In the genomic region with DNA sequence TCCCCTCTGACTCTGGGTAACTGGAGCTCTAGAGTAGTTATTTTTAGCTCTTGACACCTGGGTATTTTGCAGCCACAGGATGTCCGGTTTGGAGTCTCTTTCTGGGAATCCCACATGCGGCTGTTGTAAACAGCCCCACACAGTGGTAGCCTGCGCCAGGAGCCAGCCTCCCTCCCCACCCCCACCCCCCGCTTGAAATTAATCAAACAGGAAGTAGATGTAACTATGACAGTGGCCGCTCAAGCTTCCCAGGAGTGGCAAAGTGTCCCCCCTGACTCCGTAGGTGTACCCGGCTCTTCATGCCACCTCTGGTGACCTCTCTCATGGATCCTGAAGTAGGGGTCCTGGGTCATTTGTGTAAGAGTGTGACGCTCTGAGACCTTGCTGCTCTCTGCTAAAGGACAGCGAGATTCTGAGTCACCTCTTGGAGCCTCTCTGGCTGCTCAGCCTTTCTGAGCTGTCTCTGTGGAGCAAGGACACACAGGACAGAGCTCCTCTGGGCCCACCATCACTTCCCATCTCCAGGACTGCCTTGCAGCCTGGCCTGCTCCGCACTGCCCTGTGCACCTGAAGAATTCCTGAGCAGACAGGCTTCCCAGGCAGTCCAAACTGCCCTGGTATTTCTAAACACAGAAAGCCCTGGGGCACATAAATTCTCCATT, we compare ENCODE assay signal across 7 mouse cellular contexts. TPM values are rescaled to one million over a fixed set of nuclear protein-coding genes. Genes with fewer than 3 reads are reported as not detected.
A peak's percentile ranks its signal among the peaks of the same experiment; 100 is the strongest.
DNase-seq lines count a peak whose midpoint lies in the region; ATAC-seq lines count a peak whose summit lies in the region.

No protein-coding gene starts in this region.

- H3K27me3 ChIP-seq in embryonic facial prominence, embryonic 14.5 days (replicated peaks; ENCODE audit: control insufficient read depth, insufficient read depth, low read length), result no peaks in the 10 kb centered on the region
- H3K27me3 ChIP-seq in kidney, embryonic 15.5 days, result no peaks in the 10 kb centered on the region
- H3K27me3 ChIP-seq in megakaryocyte, embryonic 14.5 days (replicated peaks), result peaks cover 11% of the 10 kb centered on the region
- no peaks in the 10 kb centered on the region; the same call in 1 of the 2 replicates for H3K27me3 ChIP-seq in midbrain, embryonic 11.5 days (ENCODE audit: control insufficient read depth, insufficient read depth, low read length)

- peak; percentile 73 for DNase-seq in 3134 (ENCODE audit: extremely low read depth, insufficient read length, low spot score)
- peak; percentile 57 to 59 for DNase-seq in B cell, adult 2 months
- DNase-seq in embryonic facial prominence, embryonic 14.5 days (ENCODE audit: low spot score), result peak; percentile 51
- no peak for DNase-seq in midbrain, embryonic 11.5 days (ENCODE audit: low spot score, missing footprints)
- DNase-seq in layer of hippocampus, adult 9-10 months (ENCODE audit: low spot score), result no peak

- peak overlapping the region; percentile 41 for H3K27ac ChIP-seq in embryonic facial prominence, embryonic 14.5 days (replicated peaks; ENCODE audit: low read depth, low read length)
- H3K27ac ChIP-seq in kidney, embryonic 15.5 days, result peak overlapping the region; percentile 79
- no peak overlapping the region for H3K27ac ChIP-seq in midbrain, embryonic 11.5 days (ENCODE audit: low read depth, low read length)

- peaks cover 52% of the 10 kb centered on the region for H3K4me1 ChIP-seq in embryonic facial prominence, embryonic 14.5 days (ENCODE audit: control insufficient read depth, insufficient read depth, low read length)
- peaks cover 75% of the 10 kb centered on the region for H3K4me1 ChIP-seq in kidney, embryonic 15.5 days
- peaks cover 95% of the 10 kb centered on the region for H3K4me1 ChIP-seq in megakaryocyte, embryonic 14.5 days
- H3K4me1 ChIP-seq in midbrain, embryonic 11.5 days (ENCODE audit: control insufficient read depth, insufficient read depth, low read length), result peaks cover 20% of the 10 kb centered on the region

- no peak overlapping the region for H3K4me3 ChIP-seq in embryonic facial prominence, embryonic 14.5 days (ENCODE audit: low read depth, low read length)
- no peak overlapping the region for H3K4me3 ChIP-seq in kidney, embryonic 15.5 days (replicated peaks)
- H3K4me3 ChIP-seq in megakaryocyte, embryonic 14.5 days (replicated peaks), result peak overlapping the region; percentile 84
- no peak overlapping the region for H3K4me3 ChIP-seq in midbrain, embryonic 11.5 days (ENCODE audit: low read depth, low read length)

- WGBS in embryonic facial prominence, embryonic 14.5 days, result 45% methylated on average over 10 of the region's 10 CpGs
- WGBS in kidney, embryonic 15.5 days, result 21% methylated on average over 10 of the region's 10 CpGs
- WGBS in midbrain, embryonic 11.5 days, result 63% methylated on average over 10 of the region's 10 CpGs

- ATAC-seq in embryonic facial prominence, embryonic 14.5 days (ENCODE audit: low read depth), result no peak
- ATAC-seq in kidney, embryonic 15.5 days (replicated peaks; ENCODE audit: low FRiP score), result peak; percentile 56
- ATAC-seq in midbrain, embryonic 11.5 days (ENCODE audit: low FRiP score), result no peak

- no peak overlapping the region for H3K4me2 ChIP-seq in embryonic facial prominence, embryonic 14.5 days (ENCODE audit: low read depth, low read length)
- peak overlapping the region; percentile 19 for H3K4me2 ChIP-seq in kidney, embryonic 15.5 days
- H3K4me2 ChIP-seq in midbrain, embryonic 11.5 days, result no peak overlapping the region

- H3K9me3 ChIP-seq in embryonic facial prominence, embryonic 14.5 days (ENCODE audit: control insufficient read depth, low read length), result no peaks in the 10 kb centered on the region
- no peaks in the 10 kb centered on the region for H3K9me3 ChIP-seq in kidney, embryonic 15.5 days (replicated peaks)
- H3K9me3 ChIP-seq in megakaryocyte, embryonic 14.5 days, result no peaks in the 10 kb centered on the region
- H3K9me3 ChIP-seq in midbrain, embryonic 11.5 days (ENCODE audit: control insufficient read depth, low read length), result no peaks in the 10 kb centered on the region

- H3K9ac ChIP-seq in embryonic facial prominence, embryonic 14.5 days (ENCODE audit: low read depth, low read length), result peak overlapping the region; percentile 25; the same call in 1 of the 2 replicates
- no peak overlapping the region; the same call in 1 of the 2 replicates for H3K9ac ChIP-seq in kidney, embryonic 15.5 days
- H3K9ac ChIP-seq in midbrain, embryonic 11.5 days (ENCODE audit: low read length), result no peak overlapping the region

- H3K36me3 ChIP-seq in embryonic facial prominence, embryonic 14.5 days (ENCODE audit: control insufficient read depth, insufficient read depth, low read length), result peaks cover 10% of the 10 kb centered on the region; the same call in 1 of the 2 replicates
- peaks cover 12% of the 10 kb centered on the region for H3K36me3 ChIP-seq in kidney, embryonic 15.5 days
- peaks cover 9% of the 10 kb centered on the region for H3K36me3 ChIP-seq in megakaryocyte, embryonic 14.5 days (replicated peaks; ENCODE audit: low read length)
- H3K36me3 ChIP-seq in midbrain, embryonic 11.5 days (ENCODE audit: control insufficient read depth, insufficient read depth, low read length), result no peaks in the 10 kb centered on the region

RNA-seq across cellular contexts. Expression of gene Hdac7, which starts 22.9 kb away (rescaled TPM):
- polyA plus RNA-seq in embryonic facial prominence, embryonic 14.5 days (2014; fragmentation: Nextera tagmentation; extraction: Ambion mirVana), result 30.8 and 31.7 TPM in 2 replicates
- polyA plus RNA-seq in kidney, embryonic 15.5 days (2015; fragmentation: Nextera tagmentation; extraction: Ambion mirVana), result 29.9 and 35.2 TPM in 2 replicates
- polyA plus RNA-seq in megakaryocyte, embryonic 14.5 days (2012; ENCODE audit: insufficient read depth, low replicate concordance), result 26.8 and 31.2 TPM in 2 replicates
- polyA plus RNA-seq in midbrain, embryonic 11.5 days (2014; fragmentation: Nextera tagmentation; extraction: Ambion mirVana), result 14.6 and 16.7 TPM in 2 replicates

RNA-seq across cellular contexts. Expression of gene Slc48a1, which starts 43.1 kb away (rescaled TPM):
- 37.5 and 41.9 TPM in 2 replicates for polyA plus RNA-seq in embryonic facial prominence, embryonic 14.5 days (2014; fragmentation: Nextera tagmentation; extraction: Ambion mirVana)
- 57.5 and 58.8 TPM in 2 replicates for polyA plus RNA-seq in kidney, embryonic 15.5 days (2015; fragmentation: Nextera tagmentation; extraction: Ambion mirVana)
- polyA plus RNA-seq in megakaryocyte, embryonic 14.5 days (2012; ENCODE audit: insufficient read depth, low replicate concordance), result 58.7 and 61.4 TPM in 2 replicates
- polyA plus RNA-seq in midbrain, embryonic 11.5 days (2014; fragmentation: Nextera tagmentation; extraction: Ambion mirVana), result 32.6 and 33.6 TPM in 2 replicates

RNA-seq across cellular contexts. Expression of gene Rapgef3, which starts 53.7 kb away (rescaled TPM):
- 8.0 and 8.3 TPM in 2 replicates for polyA plus RNA-seq in embryonic facial prominence, embryonic 14.5 days (2014; fragmentation: Nextera tagmentation; extraction: Ambion mirVana)
- 23.0 and 29.7 TPM in 2 replicates for polyA plus RNA-seq in kidney, embryonic 15.5 days (2015; fragmentation: Nextera tagmentation; extraction: Ambion mirVana)
- 2.3 and 4.5 TPM in 2 replicates for polyA plus RNA-seq in megakaryocyte, embryonic 14.5 days (2012; ENCODE audit: insufficient read depth, low replicate concordance)
- 3.0 and 3.2 TPM in 2 replicates for polyA plus RNA-seq in midbrain, embryonic 11.5 days (2014; fragmentation: Nextera tagmentation; extraction: Ambion mirVana)

Comparison
In these comparisons a context has a peak if more than half of its experiments do, and no peak if none do; other contexts are left out.
1. DNase-seq: peak in 3134 (single experiment), B cell, adult 2 months (2 of 2) and embryonic facial prominence, embryonic 14.5 days (single experiment); none in midbrain, embryonic 11.5 days (single experiment) and layer of hippocampus, adult 9-10 months (single experiment).